Mouse (Mus musculus) neural tube, embryonic 11.5 days (tissue): ENCODE data around the gene Ppara. TPM values are rescaled to one million over a fixed set of nuclear protein-coding genes. Genes with fewer than 3 reads are reported as not detected.

Experiments used
- ATAC-seq: fragments of 200-750 bp; cut with Nextera tagmentation; 2 replicates; pipeline ENCODE4 v1.8.0; 2017; ENCODE audit warnings: moderate number of reproducible peaks, mild to moderate bottlenecking, moderate TSS enrichment, moderate library complexity; ENCODE audit not compliant: insufficient read depth, low FRiP score, low TSS enrichment
- DNase-seq: peaks from one replicate; pipeline ENCODE4 v3.0.0-alpha.2; 2015; ENCODE audit warnings: low spot score
- H3K27ac ChIP-seq: fragments of 300-500 bp; sonication (generic); 2 replicates; pipeline ENCODE4 v1.5.1; 2014; ENCODE audit warnings: low read depth, mild to moderate bottlenecking, low read length
- H3K27me3 ChIP-seq: fragments of 300-500 bp; sonication (generic); 2 replicates; pipeline ENCODE4 v1.6.1; 2014; ENCODE audit warnings: mild to moderate bottlenecking, low read length, mixed read lengths; ENCODE audit not compliant: control insufficient read depth, insufficient read depth
- H3K36me3 ChIP-seq: fragments of 300-500 bp; sonication (generic); 2 replicates; pipeline ENCODE4 v1.6.1; 2014; ENCODE audit warnings: mild to moderate bottlenecking, low read length, moderate library complexity, mixed read lengths; ENCODE audit not compliant: control insufficient read depth, insufficient read depth
- H3K4me1 ChIP-seq: fragments of 300-500 bp; sonication (generic); 2 replicates; pipeline ENCODE4 v1.6.1; 2014; ENCODE audit warnings: low read length, mixed read lengths; ENCODE audit not compliant: control insufficient read depth, insufficient read depth
- H3K4me2 ChIP-seq: fragments of 300-500 bp; sonication (generic); 2 replicates; pipeline ENCODE4 v1.6.1; 2014; ENCODE audit warnings: low read depth, mild to moderate bottlenecking, moderate library complexity
- H3K4me3 ChIP-seq: fragments of 300-500 bp; sonication (generic); 2 replicates; pipeline ENCODE4 v1.5.1; 2014; ENCODE audit warnings: low read depth, low read length
- H3K9ac ChIP-seq: fragments of 300-500 bp; sonication (generic); 2 replicates; pipeline ENCODE4 v1.6.1; 2014; ENCODE audit warnings: mild to moderate bottlenecking, low read length
- H3K9me3 ChIP-seq: fragments of 300-500 bp; sonication (generic); 2 replicates; pipeline ENCODE4 v1.6.1; 2016; ENCODE audit warnings: low read length; ENCODE audit not compliant: control insufficient read depth
- WGBS: fragments of 180-500 bp; shearing (Covaris S2); extraction: QIAGEN DNeasy Blood & Tissue Kit; methylation state at CpG from one replicate; pipeline ENCODE4 v1.1.7; 2014; 5-methylcytosine and 5-hydroxymethylcytosine counted together
- polyA plus RNA-seq: library from polyadenylated mRNA; unstranded; fragments of >200 nt; fragmentation: Nextera tagmentation; extraction: Ambion mirVana; gene quantifications from 2 replicates; pipeline ENCODE4 v1.2.1, GENCODE M21; 2014

Ppara gene
- polyA plus RNA-seq, 1 experiment from 2014 or later, result 0.25 TPM

GRCm38 (mm10) chr15:85729256-85729655 lies 5.5 kb upstream of the Ppara start:
- Histone ChIP-seq H3K27me3 (peaks cover 17% of the 10 kb centered on the region), H3K9ac (no peak overlapping the region), H3K9me3 (no peaks in the 10 kb centered on the region), H3K4me2 (no peak overlapping the region), H3K36me3 (no peaks in the 10 kb centered on the region), H3K27ac (no peak overlapping the region), H3K4me1 (no peaks in the 10 kb centered on the region), H3K4me3 (no peak overlapping the region)
- ATAC-seq, result no peak
- DNase-seq, result no peak
- WGBS, result 87% methylated on average over 9 of the region's 9 CpGs

DNA sequence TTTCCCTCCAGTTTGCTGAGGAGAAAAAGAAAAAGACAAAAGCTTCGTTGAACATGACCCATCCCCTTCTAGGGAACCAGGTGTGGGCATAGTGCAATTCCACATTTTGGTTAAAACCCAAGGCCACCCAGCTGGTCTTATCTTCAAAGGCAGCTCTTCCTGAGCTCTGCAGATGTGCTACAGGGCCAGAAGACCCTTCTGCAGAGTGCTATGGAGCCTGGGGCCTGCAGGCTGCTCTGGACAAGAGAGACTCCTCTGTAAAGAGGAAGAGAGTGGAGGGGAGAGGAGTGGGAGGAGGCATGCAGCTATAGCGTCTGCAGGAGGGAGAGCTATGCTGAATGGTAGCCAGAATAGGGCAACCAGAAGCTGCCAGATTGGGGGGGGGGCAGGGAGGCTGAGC lies 4.8 kb upstream of the Ppara start:
- 39% methylated on average over 2 of the region's 2 CpGs for WGBS
- H3K4me2 ChIP-seq, result no peak overlapping the region
- no peaks in the 10 kb centered on the region; the same call in 1 of the 2 replicates for H3K4me1 ChIP-seq
- H3K27me3 ChIP-seq, result peaks cover 24% of the 10 kb centered on the region
- ATAC-seq, result no peak
- H3K4me3 ChIP-seq, result no peak overlapping the region
- H3K9me3 ChIP-seq, result no peaks in the 10 kb centered on the region
- no peak overlapping the region for H3K9ac ChIP-seq
- no peak overlapping the region for H3K27ac ChIP-seq
- H3K36me3 ChIP-seq, result no peaks in the 10 kb centered on the region
- DNase-seq, result no peak

GRCm38 (mm10) chr15:85731885-85732603 lies 2.7 kb upstream of the Ppara start:
- DNase-seq, result no peak
- H3K27me3 ChIP-seq, result peaks cover 45% of the 10 kb centered on the region
- WGBS, result 77% methylated on average over 3 of the region's 3 CpGs
- no peaks in the 10 kb centered on the region for H3K36me3 ChIP-seq
- H3K9me3 ChIP-seq, result no peaks in the 10 kb centered on the region
- H3K4me3 ChIP-seq, result no peak overlapping the region
- no peak for ATAC-seq
- peaks cover 3% of the 10 kb centered on the region; the same call in 1 of the 2 replicates for H3K4me1 ChIP-seq
- no peak overlapping the region for H3K27ac ChIP-seq
- no peak overlapping the region for H3K4me2 ChIP-seq
- H3K9ac ChIP-seq, result no peak overlapping the region

DNA sequence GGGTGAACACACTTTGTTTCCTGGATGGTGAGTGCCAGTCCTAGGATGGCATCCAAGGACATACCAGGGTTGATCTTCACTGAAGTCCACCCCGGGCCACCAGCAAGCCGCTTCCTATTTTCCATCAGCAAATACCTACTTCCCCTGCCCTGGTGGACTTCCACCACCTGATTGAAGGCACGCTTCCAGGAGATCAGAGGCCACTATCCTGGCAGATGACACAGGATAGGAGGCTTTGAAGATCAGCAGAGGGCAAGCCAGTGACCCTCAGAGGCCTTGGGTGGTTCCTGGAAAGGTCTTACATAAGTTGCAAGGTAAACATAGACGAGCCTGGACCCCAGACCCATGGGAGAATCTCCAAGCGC lies 2.2 kb upstream of the Ppara start:
- Histone ChIP-seq H3K36me3 (no peaks in the 10 kb centered on the region), H3K27me3 (peaks cover 48% of the 10 kb centered on the region), H3K4me2 (no peak overlapping the region), H3K4me3 (no peak overlapping the region), H3K9me3 (no peaks in the 10 kb centered on the region), H3K4me1 (peaks cover 3% of the 10 kb centered on the region; the same call in 1 of the 2 replicates), H3K27ac (no peak overlapping the region), H3K9ac (no peak overlapping the region)
- WGBS, result 79% methylated on average over 5 of the region's 5 CpGs
- DNase-seq (no peak), ATAC-seq (no peak)

DNA sequence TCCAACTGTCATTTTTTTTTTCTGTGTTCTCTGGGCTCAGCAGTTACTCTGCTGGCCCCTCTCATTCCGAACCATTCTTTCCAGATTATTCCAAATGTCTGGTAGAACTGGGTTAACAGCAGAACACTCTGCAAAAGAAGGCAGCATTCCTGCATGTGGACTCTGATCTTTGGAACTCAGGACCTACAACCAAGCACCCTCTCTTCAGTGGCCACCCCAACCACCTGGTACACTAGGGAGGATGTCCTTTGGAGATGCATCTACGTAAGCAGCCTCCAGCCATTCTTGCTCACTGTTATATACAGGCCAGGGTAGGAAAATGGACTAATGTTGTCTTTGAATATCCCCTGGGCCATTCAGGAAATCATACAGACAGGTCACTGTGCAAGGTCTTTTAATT lies 1.1 kb upstream of the Ppara start:
- 84% methylated on average over 2 of the region's 2 CpGs for WGBS
- ATAC-seq (no peak), DNase-seq (no peak)
- Histone ChIP-seq H3K27me3 (peaks cover 48% of the 10 kb centered on the region), H3K9me3 (no peaks in the 10 kb centered on the region), H3K4me3 (no peak overlapping the region), H3K9ac (no peak overlapping the region), H3K4me1 (peaks cover 3% of the 10 kb centered on the region; the same call in 1 of the 2 replicates), H3K27ac (no peak overlapping the region), H3K36me3 (no peaks in the 10 kb centered on the region), H3K4me2 (no peak overlapping the region)

DNA sequence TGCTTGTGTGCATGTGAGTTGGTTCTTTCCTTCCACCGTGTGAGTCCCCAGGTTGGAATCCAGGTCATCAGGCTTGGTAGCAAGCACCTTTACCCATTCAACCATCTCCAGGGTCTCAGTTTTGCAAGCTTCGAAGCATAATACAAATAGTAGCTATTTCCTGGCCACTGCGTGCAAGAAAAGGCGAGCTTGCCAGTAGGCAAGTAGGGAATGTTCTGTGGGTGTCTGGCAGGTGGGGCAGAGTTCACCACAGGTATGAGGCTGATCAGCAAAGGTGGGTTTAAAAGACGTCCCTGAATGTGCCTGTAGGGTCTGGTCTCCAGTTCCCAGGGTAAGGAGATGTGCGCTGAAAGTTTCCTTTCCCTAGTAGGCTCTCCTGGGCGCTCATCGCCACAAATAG lies 635 bp upstream of the Ppara start:
- ATAC-seq (no peak), DNase-seq (no peak)
- H3K4me1 ChIP-seq, result peaks cover 3% of the 10 kb centered on the region; the same call in 1 of the 2 replicates
- H3K9ac ChIP-seq, result no peak overlapping the region
- H3K27me3 ChIP-seq, result peaks cover 48% of the 10 kb centered on the region
- H3K9me3 ChIP-seq, result no peaks in the 10 kb centered on the region
- no peak overlapping the region for H3K4me3 ChIP-seq
- H3K4me2 ChIP-seq, result no peak overlapping the region
- no peak overlapping the region for H3K27ac ChIP-seq
- 39% methylated on average over 8 of the region's 8 CpGs for WGBS
- no peaks in the 10 kb centered on the region for H3K36me3 ChIP-seq

DNA sequence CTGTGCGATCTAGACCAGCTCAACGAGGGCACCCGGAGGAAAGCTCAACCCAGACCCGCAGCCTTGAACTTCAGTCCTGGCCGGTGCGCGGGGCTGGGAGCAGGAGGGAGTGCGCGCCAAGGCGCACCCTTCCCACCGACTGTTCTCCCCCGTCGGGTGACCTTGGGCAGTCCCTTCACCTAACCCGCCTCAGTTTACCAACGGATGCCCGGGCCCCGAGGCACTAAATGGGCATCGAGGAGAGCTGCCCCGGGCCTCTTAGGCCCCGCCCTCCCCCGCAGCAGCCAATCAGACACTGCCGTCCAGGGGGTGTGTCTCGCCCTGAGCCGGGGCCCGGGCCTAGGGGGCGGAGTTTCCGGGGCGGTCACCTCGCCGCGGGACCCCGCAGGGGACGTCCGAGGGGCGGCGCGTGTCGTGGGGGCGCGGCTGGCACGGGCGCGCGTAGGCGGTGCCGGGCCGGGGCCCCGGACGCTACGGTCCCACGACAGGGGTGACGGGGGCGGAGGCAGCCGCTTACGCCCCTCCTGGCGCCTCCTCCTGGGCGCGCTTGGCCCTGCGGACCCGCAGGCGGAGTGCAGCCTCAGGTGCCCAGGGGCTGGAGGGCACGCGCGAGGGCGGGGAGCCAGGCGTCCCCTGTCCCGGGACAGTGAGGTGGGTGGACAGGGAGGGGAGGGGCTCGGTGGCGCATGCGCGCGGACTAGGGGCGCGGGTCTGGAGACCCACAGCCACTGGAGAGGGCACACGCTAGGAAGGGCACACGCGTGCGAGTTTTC lies 466 bp downstream of the Ppara start:
- ATAC-seq (peak; percentile 86), DNase-seq (peak; percentile 85)
- Histone ChIP-seq H3K27ac (no peak overlapping the region), H3K27me3 (peaks cover 48% of the 10 kb centered on the region), H3K4me3 (peak overlapping the region; percentile 65), H3K4me2 (peak overlapping the region; percentile 92), H3K9ac (peak overlapping the region; percentile 41), H3K4me1 (peaks cover 3% of the 10 kb centered on the region; the same call in 1 of the 2 replicates), H3K36me3 (no peaks in the 10 kb centered on the region), H3K9me3 (no peaks in the 10 kb centered on the region)
- WGBS, result 0% methylated on average over 70 of the region's 78 CpGs

GRCm38 (mm10) chr15:85735836-85736190 lies 1.0 kb downstream of the Ppara start:
- Histone ChIP-seq H3K9ac (peak overlapping the region; percentile 41; the same call in 1 of the 2 replicates), H3K27me3 (peaks cover 48% of the 10 kb centered on the region), H3K4me2 (peak overlapping the region; percentile 92), H3K9me3 (no peaks in the 10 kb centered on the region), H3K4me1 (peaks cover 3% of the 10 kb centered on the region; the same call in 1 of the 2 replicates), H3K4me3 (peak overlapping the region; percentile 65), H3K36me3 (no peaks in the 10 kb centered on the region), H3K27ac (no peak overlapping the region)
- no peak for DNase-seq
- under 1% methylated on average over 25 of the region's 25 CpGs for WGBS
- ATAC-seq, result no peak; the same call in 1 of the 2 replicates
